In the genomic region with DNA sequence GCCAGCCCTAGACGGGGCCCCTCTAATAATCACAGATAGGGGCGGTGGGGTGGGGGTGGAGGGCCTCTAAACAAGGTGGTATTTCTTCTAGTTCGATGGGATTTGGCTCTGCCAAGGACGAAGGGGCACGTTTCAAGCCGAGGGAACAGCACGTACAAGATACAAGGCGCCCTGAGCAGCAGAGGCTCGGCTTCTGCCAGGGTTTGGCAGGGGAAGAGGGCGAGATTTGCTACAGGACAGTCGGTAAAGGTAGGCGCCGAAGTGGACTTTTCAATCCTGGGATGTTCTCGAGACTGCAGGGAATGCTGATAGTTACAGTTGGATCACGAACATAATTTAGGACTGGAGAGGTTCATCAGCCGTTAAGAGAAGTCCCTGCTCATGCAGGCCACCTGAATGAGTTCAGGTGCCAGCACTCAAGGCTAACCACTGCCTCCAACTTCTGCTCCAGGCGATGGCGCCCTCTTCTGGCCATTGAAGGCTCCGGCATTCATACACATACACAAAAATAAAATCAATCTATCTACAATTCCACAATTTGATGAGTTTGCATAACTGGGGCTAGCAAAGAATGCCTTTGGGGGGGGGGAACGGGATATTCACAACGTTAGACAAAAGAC, we compare ENCODE assay signal across 1 mouse cellular context.
TF ChIP-seq lines count a peak whose summit lies in the region.

No protein-coding gene starts in this region.

TF ChIP-seq in MEL, 35 proteins besides CTCF, POLR2A, EP300 and RAD21:
- TF ChIP-seq CHD2 (IDR thresholded peaks at IDR 0.05; ENCODE audit: low read length) (no peak), MXI1 (IDR thresholded peaks at IDR 0.05; ENCODE audit: low read depth, low read length) (no peak), USF1 (IDR thresholded peaks at IDR 0.05; ENCODE audit: low read depth, low read length) (no peak), ETS1 (IDR thresholded peaks at IDR 0.05; ENCODE audit: low read depth, low read length) (no peak), HCFC1 (IDR thresholded peaks at IDR 0.05; ENCODE audit: low read depth, low read length) (no peak), MEF2A (IDR thresholded peaks at IDR 0.05; ENCODE audit: extremely low read depth, insufficient replicate concordance, low read depth, low read length, poor library complexity, severe bottlenecking) (no peak), BHLHE40 (IDR thresholded peaks at IDR 0.05; ENCODE audit: borderline replicate concordance, low read depth, low read length) (no peak), NRF1 (IDR thresholded peaks at IDR 0.05; ENCODE audit: insufficient read depth, low read depth, low read length, poor library complexity, severe bottlenecking) (no peak), TCF12 (IDR thresholded peaks at IDR 0.05; ENCODE audit: low read depth, low read length) (no peak), ELF1 (IDR thresholded peaks at IDR 0.05; ENCODE audit: low read depth, low read length) (no peak), POLR2AphosphoS2 (IDR thresholded peaks at IDR 0.05; ENCODE audit: low read length) (no peak), MAZ (IDR thresholded peaks at IDR 0.05; ENCODE audit: low read depth, low read length) (no peak), KAT2A (conservative IDR thresholded peaks at IDR 0.05; ENCODE audit: low read depth, low read length) (no peak), CHD1 (IDR thresholded peaks at IDR 0.05; ENCODE audit: low read depth, low read length) (no peak), NELFE (IDR thresholded peaks at IDR 0.05; ENCODE audit: low read depth, low read length) (peak; percentile 14), USF2 (IDR thresholded peaks at IDR 0.05; ENCODE audit: borderline replicate concordance in 1 of 2, insufficient read depth in 1 of 2, low read depth in 1 of 2, low read length in 2 of 2) (no peak), ZNF384 (IDR thresholded peaks at IDR 0.05; ENCODE audit: low read depth, low read length) (no peak), ZMIZ1 (IDR thresholded peaks at IDR 0.05; ENCODE audit: low read depth, low read length) (0 out of 2 replicates have a peak, but pooled peaks have one; percentile 18), TAL1 (IDR thresholded peaks at IDR 0.05; ENCODE audit: low read length) (no peak), SIN3A (IDR thresholded peaks at IDR 0.05; ENCODE audit: low read length) (peak; percentile 4; the same call in 1 of the 2 replicates), SMC3 (IDR thresholded peaks at IDR 0.05; ENCODE audit: low read depth, low read length) (peak; percentile 70), GATA1 (IDR thresholded peaks at IDR 0.05; ENCODE audit: low read depth, low read length) (no peak), ZC3H11A (IDR thresholded peaks at IDR 0.05; ENCODE audit: low read depth, low read length) (peak; percentile 67; the same call in 1 of the 2 replicates), MAX (IDR thresholded peaks at IDR 0.05; ENCODE audit: low read length) (no peak), MAFK (IDR thresholded peaks at IDR 0.05; ENCODE audit: borderline replicate concordance, low read depth, low read length) (peak; percentile 87; the same call in 1 of the 2 replicates), E2F4 (IDR thresholded peaks at IDR 0.05; ENCODE audit: borderline replicate concordance, low read depth, low read length) (no peak), UBTF (IDR thresholded peaks at IDR 0.05; ENCODE audit: borderline replicate concordance, insufficient read depth, low read depth, low read length) (no peak), TBP (IDR thresholded peaks at IDR 0.05; ENCODE audit: low read depth, low read length) (no peak), MYB (IDR thresholded peaks at IDR 0.05; ENCODE audit: low read depth, low read length) (no peak), MYC (IDR thresholded peaks at IDR 0.05; ENCODE audit: low read depth, low read length) (no peak), JUND (IDR thresholded peaks at IDR 0.05; ENCODE audit: low read depth, low read length) (no peak), GABPA (IDR thresholded peaks at IDR 0.05; ENCODE audit: low read depth, low read length) (no peak), ZKSCAN1 (IDR thresholded peaks at IDR 0.05; ENCODE audit: low read depth, low read length) (no peak)
